Mouse (Mus musculus) liver, adult 2 months (tissue): Measurements from ENCODE around the gene Stoml2.

Source experiments
- CTCF ChIP-seq: fragments of 200-500 bp; IDR thresholded peaks from 2 replicates; pipeline ENCODE4 v1.5.1; 2011; ENCODE audit warnings: low read depth, low read length, control low read depth
- POLR2A ChIP-seq: fragments of 200-500 bp; IDR thresholded peaks from 2 replicates; pipeline ENCODE4 v1.6.1; 2011; ENCODE audit warnings: low read length, control low read depth; ENCODE audit not compliant: insufficient read depth; ENCODE audit errors: extremely low read depth

DNA sequence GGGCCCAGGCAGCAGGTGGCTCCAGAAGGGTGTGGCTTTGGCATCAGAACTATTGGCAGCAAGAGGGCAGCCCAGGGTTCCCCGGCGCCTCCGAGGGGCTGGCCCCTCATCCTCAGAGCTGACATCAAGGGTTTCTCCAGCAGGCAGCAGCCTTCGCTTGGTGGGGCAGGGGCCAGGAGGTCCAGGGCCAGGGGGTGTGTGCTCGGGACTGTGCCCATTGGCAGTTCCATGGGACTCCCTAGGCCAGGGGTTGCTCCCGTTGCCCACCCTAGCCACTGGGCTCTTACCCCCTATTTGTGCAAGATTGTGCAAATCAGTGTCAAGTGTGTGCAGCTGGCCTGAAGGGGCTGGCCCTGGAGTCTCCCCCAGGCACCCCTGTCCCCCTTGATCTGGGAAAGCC lies 4.3 kb upstream of the Stoml2 start:
- no peak for TF ChIP-seq CTCF
- TF ChIP-seq POLR2A = no peak
